Mouse (Mus musculus): Measurements from ENCODE around the gene Nudt16l1.

The Nudt16l1 gene

GRCm38 (mm10) chr16:4938461-4938860, at the start of gene Nudt16l1:
Nudt16l1 (plus strand) TSS chr16:4938761.
- DNase-seq (ENCODE audit: low read depth in 2 of 2, low spot score in 2 of 2): no peak

- no peak for DNase-seq (ENCODE audit: low read depth in 2 of 2, low spot score in 2 of 2)
Measured at GRCm38 (mm10) chr16:4890201-4890709, 48.3 kb upstream of the Nudt16l1 start.

- no peak for DNase-seq (ENCODE audit: low read depth in 2 of 2, low spot score in 2 of 2)
Measured at GRCm38 (mm10) chr16:4892171-4892570, 46.4 kb upstream of the Nudt16l1 start.

- no peak for DNase-seq (ENCODE audit: low read depth in 2 of 2, low spot score in 2 of 2)
Measured at GRCm38 (mm10) chr16:4894201-4894908, 44.2 kb upstream of the Nudt16l1 start.

GRCm38 (mm10) chr16:4896249-4897027, 42.1 kb upstream of the Nudt16l1 start:
- DNase-seq (ENCODE audit: low read depth in 2 of 2, low spot score in 2 of 2): no peak

GRCm38 (mm10) chr16:4897146-4897730, 41.3 kb upstream of the Nudt16l1 start:
- no peak for DNase-seq (ENCODE audit: low read depth in 2 of 2, low spot score in 2 of 2)

- no peak for DNase-seq (ENCODE audit: low read depth in 2 of 2, low spot score in 2 of 2)
Measured at GRCm38 (mm10) chr16:4898881-4899280, 39.7 kb upstream of the Nudt16l1 start.

GRCm38 (mm10) chr16:4899711-4900110, 38.9 kb upstream of the Nudt16l1 start:
- no peak for DNase-seq (ENCODE audit: low read depth in 2 of 2, low spot score in 2 of 2)

GRCm38 (mm10) chr16:4901167-4901566, 37.4 kb upstream of the Nudt16l1 start:
- DNase-seq (ENCODE audit: low read depth in 2 of 2, low spot score in 2 of 2): no peak

- no peak for DNase-seq (ENCODE audit: low read depth in 2 of 2, low spot score in 2 of 2)
Measured at GRCm38 (mm10) chr16:4902390-4902789, 36.2 kb upstream of the Nudt16l1 start.

- no peak for DNase-seq (ENCODE audit: low read depth in 2 of 2, low spot score in 2 of 2)
Measured at GRCm38 (mm10) chr16:4903491-4904102, 35.0 kb upstream of the Nudt16l1 start.

GRCm38 (mm10) chr16:4904878-4905277, 33.7 kb upstream of the Nudt16l1 start:
- no peak for DNase-seq (ENCODE audit: low read depth in 2 of 2, low spot score in 2 of 2)

- no peak for DNase-seq (ENCODE audit: low read depth in 2 of 2, low spot score in 2 of 2)
Measured at GRCm38 (mm10) chr16:4905591-4905990, 33.0 kb upstream of the Nudt16l1 start.

- no peak for DNase-seq (ENCODE audit: low read depth in 2 of 2, low spot score in 2 of 2)
Measured at GRCm38 (mm10) chr16:4906559-4906958, 32.0 kb upstream of the Nudt16l1 start.

- DNase-seq (ENCODE audit: low read depth in 2 of 2, low spot score in 2 of 2): no peak
Measured at GRCm38 (mm10) chr16:4907386-4907785, 31.2 kb upstream of the Nudt16l1 start.

GRCm38 (mm10) chr16:4907972-4908371, 30.6 kb upstream of the Nudt16l1 start:
- no peak for DNase-seq (ENCODE audit: low read depth in 2 of 2, low spot score in 2 of 2)

- DNase-seq (ENCODE audit: low read depth in 2 of 2, low spot score in 2 of 2): peak in 1 of 2 experiments; percentile 37
Measured at GRCm38 (mm10) chr16:4909745-4910144, 28.8 kb upstream of the Nudt16l1 start.

- DNase-seq (ENCODE audit: low read depth in 2 of 2, low spot score in 2 of 2): no peak
Measured at GRCm38 (mm10) chr16:4910758-4911157, 27.8 kb upstream of the Nudt16l1 start.

- no peak for DNase-seq (ENCODE audit: low read depth in 2 of 2, low spot score in 2 of 2)
Measured at GRCm38 (mm10) chr16:4912074-4912648, 26.4 kb upstream of the Nudt16l1 start.

- no peak for DNase-seq (ENCODE audit: low read depth in 2 of 2, low spot score in 2 of 2)
Measured at GRCm38 (mm10) chr16:4912907-4913782, 25.4 kb upstream of the Nudt16l1 start.
